Mouse (Mus musculus) kidney, postnatal 36 days (tissue): ENCODE data around the gene Scnn1a.

Experiments
- DNase-seq, 2 experiments: peaks; one replicate each; pipeline ENCODE4 v3.0.0; 2021 to 2022; ENCODE audit warnings: mixed read lengths in 2 of 2

The Scnn1a gene

DNA sequence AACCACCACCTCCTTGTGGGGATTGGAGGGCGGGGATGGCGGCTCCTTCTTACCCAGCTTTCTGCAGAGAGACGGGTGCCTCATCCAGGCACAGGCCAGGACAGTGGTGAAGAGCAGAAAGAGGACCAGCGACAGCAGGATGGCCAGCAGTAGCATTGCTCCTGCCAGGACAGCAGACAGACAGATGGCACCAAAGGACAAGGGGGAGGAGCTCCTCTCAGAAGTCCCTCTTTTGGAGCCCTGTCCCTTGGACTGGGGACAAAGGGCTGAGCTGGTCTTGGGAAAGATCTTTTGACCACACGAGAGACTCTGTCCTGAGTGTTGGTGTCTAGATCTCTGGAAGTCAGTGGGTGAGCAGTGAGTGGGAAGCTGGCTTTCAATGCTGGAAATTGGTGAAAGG, 11.1 kb upstream of the Scnn1a start:
- DNase-seq: peak in 1 of 2 experiments; percentile 40

DNA sequence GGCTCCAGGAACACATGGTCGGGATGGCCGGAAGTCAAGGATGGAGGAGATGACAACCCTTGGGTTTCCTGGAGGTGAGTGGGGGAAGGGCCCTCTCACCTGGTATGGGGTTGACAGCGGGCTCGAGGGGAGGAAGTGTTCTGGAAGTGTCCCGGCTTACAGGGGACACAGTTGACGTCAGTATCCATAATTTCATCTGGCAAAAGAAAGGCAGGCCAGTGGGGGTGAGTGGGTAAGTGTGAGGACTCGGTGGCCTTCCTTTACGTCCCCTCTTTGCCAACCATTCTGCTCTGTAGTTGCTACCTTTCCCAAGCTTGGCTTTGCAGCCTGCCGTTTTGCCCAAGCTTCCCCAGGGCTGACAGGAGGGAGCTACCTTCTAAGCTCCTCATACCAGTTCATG, 8.3 kb upstream of the Scnn1a start:
- DNase-seq: no peak

DNA sequence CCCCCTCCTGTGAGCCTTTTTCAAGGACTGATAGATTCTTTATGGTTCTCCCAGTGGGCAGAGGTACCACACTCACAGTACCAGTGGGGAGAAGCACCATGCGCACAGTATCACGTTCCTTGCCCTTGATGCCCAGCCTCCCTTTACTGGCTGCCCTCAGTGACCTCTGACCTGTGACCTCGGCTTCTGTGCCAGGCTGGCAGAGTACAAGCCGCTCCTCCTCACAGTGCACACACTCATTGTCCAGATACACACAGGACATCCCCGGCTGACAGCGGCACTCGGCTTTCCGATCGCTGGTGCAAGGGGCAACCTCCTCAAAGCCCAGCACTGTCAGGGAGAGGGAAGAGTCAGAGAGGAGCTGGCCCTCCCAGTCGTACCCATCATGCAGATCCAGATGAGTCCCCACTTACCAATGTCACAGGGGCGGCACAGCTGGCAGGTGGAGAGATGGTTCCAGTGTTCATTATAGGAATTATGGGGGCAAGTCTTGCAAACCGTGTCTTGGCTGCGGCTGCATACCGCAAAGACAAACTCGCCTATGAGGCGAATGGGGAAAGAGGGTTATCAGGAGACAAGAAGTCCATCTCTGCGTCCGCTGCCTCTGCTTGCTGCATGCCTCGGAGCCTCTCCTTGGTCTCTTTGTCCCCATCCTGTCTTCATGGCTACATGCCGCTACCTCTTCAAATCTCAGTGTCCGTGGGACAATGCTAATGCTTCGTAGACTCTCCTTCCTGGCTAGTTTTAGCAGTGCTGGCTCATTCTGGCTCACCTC, 7.7 kb upstream of the Scnn1a start:
- peak; percentile 57 to 72 for DNase-seq

DNA sequence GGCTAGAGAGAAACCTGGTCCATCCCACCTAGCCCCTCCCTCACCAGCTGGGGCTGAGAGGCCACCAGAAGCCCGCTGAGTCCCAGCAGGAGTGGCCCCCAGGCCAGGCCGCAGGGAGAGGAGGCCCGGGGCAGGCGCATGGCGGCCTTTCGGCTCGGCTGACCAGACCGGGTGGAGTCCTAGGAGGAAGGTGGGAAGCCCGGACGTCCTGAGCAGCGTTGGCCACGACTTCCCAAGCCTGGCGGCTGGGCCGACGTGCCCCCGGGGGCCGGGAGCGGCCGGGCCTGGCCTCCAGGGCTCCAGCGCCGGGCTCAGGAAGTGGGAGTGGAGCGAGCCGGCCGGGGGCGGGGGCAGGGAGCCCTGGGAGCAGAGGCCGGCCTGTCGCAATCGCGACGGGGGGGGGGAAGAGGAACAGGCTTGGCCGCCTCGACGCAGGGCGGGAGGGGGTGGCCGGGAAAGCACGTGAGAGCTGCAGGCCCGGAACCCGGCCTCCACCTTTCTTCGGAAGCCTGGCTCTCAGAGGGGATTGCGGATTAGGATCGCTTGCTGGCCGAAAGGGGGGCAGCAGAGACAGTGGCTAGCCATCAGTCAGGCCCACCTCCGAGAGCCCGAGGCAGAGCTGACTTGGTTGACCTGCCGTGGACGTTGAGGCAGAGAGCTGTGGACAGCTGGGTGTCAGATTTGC, 6.8 kb upstream of the Scnn1a start, which contains the start of gene Ltbr:
TSS of gene Ltbr (minus strand) at position 340 of the 685 bp plus-strand sequence.
- DNase-seq: peak; percentile 95 to 97

DNA sequence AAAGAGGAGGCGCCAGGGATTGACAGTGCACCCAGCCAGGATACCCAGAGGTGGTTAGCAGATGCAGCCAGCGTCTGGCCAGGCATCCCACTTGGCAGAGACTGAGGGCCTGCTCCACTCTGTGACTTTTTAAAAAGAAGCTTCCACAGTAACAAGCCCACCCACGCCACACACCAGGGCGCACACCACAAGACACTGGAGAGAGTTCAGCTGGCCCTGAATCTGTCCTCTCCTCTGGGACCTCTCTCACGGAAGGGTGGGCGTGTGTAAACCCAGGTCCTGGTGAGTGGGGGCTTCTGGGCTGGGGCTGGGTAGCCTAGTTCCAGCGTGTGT, 6.3 kb upstream of the Scnn1a start:
- no peak for DNase-seq

DNA sequence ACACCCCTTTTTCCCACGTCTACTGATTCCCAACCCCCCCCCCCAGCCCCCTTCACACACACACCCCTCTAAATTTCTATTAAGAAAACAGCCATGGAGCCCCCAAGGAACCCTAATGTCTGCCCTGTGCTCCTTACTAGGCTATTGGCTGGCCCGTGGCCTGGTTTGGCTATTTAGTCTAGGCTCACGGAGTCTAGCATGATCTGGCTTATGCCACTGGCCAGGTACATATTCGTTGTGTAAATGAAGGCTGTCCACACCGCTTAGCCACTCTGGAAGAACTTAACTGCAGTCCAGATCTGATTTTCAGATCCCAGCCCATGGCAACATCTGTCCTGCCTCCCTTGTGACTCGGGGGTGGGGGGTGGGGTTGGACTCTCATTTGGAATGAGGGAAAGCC, 5.7 kb upstream of the Scnn1a start:
- peak; percentile 42 to 49 for DNase-seq

DNA sequence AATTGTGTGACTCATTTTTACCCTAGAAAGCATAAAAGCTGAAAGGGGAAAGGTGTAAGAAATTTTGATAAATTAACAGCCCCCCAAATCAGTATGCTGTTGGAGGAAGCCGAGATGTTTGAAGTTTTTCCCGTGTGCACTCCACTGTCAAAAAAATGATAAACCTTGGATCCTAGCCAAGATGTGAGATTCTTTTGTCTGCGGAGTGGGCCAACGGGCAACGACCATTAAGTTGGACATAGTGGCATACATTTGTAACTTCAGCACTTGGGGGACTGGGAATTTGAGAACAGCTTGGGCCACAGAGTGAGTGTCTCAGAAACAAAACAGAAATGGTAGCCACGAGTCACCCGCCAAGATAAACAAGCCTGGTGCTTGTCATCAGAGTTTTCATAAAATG, 3.4 kb upstream of the Scnn1a start:
- no peak for DNase-seq

DNA sequence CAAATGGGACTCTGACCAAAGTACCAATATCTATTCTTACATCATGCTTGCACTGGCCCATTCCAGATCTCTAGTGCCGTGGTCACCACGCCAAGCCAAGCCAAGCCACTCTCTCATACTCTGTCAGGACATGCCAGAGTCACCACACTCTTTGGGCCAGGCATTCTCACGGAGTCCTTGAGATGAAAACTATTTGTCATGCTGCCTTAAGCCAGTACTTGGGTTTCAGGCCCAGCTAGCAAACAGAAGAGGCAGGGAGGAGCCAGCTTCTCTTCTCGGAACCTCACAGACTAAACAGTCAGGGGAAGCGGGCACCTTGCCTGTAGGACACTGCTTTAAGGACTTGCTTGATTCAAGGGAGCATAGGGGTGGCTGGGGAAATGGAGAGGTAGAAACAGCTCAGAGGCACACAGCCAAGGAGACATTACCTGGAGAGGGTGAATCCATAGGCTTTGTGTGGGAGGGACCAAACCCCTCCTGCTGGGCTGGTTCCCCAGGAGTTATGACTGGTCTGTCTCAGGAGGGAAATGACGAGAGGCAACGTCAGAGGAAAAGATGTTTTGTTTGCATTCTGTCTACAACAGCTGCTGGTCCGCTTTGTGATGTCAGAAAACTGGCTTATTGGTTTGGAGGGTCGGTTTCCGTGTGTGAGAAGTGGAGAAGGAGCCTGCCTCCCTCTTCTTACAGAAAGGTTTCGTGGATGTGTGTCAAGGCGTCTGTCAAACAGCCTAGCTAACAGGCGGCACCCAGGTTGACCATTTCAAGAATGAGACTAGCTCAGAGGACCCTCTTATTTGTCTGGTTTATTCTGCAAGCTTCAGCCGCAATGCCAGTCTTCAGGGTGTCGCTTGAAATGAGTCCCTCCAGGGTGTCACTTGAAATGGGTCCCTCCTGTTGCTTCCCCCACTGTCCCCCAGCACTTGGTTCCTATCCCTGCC, 1.2 kb upstream of the Scnn1a start:
- DNase-seq: peak in 1 of 2 experiments; percentile 30

DNA sequence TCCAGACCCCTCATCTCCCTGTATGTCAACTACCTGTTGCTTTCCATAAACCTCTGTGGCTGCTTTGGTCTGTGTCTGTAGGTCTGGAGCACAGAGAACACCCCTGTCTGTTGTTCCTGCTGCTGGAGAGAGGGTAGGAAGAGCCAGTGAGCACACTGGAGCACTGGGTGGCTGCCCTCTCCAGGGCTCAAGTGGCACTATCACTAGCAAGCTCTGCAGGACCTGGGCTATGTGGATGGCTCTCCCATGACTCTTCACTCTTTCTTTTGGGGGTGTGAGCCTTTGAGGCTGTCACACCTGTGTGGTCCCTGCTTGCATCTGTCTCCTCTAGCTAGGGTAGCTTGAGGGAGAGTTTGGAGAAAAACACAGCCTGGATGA, 551 bp upstream of the Scnn1a start:
- DNase-seq: no peak

DNA sequence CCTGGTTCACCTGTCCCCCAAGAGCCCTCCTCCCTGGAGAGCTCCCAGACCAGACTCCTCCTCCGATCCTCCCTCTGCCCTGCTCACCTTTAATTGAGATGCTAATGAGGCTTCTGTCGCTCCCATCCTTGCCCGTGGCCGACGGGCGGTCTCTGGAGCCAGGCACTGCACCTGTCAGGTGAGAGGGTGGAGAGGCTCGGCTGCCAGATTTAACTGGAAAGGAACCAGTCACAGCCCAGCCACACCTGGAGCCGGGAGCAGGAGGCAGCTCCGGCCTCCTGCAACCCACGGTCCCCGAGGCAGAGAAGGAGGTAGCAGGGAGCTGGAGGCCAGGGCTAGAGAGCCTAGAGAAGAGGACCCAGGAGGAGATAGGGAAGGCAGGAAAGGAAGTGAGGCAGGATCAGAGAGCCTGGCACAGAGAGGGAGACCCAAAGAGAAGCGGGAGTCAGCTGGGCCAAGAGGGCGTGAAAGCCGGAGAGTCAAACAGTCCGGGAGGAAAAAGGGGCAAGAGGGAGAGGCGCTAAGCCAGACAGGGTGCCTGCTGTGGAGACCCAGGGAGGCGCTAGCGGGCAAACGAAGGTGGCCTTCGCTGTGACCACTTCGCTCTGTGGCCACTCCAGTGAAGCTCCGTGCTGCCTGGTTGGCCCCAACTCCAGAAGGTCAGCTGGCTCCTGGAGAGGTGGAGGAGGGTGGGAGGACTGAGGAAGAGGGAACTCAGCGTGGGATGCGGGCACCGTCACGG, 826 bp downstream of the Scnn1a start:
- peak; percentile 71 to 83 for DNase-seq

DNA sequence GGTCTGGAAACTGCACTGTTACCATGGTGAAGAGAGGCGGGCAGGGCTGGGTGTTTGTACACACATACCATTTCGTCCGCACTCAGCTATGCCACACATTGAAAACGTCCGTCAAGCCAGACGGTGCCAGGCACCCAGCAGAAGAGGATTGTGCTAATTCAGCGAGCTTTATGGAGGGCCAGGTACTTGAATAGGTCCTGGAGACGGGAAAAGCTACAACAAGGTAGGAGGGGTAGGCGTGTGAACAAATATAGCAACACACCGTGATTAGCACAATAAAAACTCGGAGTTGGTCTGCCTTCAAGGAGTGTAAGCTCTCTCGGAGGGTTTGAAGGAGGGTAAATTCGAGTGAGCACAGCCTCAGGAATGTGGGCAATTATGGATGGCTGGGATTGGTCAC, 2.3 kb downstream of the Scnn1a start:
- no peak for DNase-seq

DNA sequence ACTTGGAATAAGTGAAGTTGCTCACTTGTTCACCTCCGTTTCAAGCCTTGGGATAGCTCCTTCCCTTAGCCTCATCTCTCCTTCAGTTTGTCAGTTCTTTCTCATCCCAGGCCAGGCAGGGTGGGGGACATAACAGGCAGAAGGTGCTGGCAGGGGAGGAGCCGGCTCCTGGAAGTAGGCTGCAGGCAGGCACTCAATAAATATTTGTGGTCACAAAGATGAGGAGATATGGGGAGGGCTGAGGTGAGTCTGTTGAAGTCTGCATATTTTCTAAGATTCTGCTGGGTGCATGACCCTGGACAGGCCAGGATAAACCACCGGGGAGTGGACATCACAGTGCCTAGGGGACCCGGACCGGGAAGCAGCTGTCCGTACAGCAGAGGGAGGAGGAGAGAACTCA, 3.1 kb downstream of the Scnn1a start:
- no peak for DNase-seq

DNA sequence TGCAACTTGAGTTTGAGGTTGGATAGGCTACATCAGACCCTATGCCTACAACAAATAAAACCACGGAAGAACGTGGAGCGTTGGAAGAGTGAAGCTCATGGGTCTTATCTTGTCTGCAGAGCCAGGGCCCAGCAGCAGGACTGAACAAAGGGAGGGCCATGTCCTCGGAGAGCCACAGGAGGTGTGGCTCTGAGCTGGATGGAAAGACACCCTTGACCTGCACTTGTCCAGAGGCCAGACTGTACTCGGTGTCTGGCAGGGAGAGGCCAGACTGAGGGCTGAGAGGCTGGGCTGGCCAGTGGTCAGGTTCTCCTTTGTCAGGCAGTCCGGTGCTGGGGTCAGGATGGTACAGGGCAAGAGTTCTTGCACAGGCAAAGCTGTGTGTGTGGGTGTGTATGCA, 4.9 kb downstream of the Scnn1a start:
- peak in 1 of 2 experiments; percentile 44 for DNase-seq

DNA sequence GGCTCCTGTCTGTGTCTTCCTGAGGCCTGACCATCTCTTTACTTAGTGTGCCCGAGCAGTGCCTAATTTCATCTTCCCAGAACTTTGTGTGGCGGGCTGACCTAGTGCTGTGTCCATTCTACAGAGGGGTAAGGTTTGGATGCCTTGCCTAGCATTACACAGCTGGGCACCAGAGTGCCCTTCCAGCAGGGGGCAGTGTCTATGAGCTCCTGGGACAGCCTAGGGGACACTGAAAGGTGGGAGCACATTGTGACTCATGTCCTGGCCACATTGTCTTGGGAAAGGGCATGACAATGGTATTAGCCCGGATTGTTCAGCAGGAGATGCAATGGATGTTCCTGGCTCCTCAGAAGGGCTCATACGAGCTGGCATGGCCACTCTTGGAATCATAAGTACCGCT, 7.8 kb downstream of the Scnn1a start:
- peak; percentile 60 to 85 for DNase-seq

DNA sequence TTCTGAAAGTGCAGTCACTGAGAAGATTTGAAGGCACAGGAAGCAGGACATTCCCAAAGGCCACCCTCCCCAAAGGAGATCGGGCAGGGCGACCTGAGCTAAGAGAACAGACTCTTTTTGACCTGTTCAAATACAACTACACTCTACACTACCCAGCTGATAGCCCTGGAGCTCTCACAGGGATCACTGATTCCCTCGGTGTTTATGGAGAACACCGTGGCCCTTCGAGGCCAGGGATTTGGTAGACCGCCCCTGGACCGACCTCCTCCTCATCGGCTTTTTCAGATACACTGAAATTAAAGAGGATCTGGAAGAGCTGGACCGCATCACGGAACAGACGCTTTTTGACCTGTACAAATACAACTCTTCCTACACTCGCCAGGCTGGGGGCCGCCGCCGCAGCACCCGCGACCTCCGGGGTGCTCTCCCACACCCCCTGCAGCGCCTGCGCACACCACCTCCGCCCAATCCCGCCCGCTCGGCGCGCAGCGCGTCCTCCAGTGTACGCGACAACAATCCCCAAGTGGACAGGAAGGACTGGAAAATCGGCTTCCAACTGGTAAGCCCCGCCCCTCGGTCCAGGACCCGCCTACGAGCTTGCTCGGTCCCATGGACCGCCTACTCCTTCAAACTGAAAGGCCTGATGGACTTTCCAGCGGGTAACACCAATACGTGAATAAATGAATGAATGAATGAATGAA, 10.3 kb downstream of the Scnn1a start:
- DNase-seq: peak; percentile 96 to 98

DNA sequence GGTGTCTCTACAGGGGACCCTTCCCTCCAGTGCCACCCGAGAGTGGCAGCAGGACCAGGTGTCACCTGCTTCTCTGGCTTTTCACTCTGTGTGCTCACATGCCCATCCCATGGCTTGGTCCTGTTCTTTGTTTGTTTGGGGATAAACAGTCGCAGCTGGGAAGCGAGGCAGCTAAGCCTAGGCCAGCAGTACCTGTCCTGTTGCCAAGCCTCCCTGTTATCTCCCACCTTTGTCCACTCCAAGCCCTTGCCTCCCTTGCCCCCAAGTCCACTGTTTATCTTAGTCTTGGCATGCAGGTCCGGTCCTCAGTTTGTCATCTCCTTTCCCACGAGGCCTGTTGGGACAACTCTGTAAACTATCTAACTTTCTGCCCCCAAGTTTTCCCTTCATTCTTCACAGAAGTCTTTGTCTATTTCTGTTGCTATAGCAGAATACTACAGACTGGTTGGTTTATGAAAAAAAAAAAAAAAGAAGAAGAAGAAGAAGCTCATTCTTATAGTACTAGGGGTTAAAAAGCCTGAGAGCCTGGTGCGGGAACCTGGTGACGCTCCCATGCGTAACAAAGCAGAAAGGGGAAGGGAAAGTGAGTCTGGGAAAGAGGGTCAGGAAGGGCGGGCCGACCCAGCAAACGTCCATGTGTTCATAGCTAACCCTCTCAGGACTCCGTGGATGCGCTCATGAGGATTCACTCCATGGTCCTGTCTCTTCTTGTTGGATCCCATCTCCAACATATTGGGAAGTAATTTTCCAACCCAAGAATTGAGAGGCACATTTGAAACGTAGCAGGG, 12.8 kb downstream of the Scnn1a start:
- no peak for DNase-seq

DNA sequence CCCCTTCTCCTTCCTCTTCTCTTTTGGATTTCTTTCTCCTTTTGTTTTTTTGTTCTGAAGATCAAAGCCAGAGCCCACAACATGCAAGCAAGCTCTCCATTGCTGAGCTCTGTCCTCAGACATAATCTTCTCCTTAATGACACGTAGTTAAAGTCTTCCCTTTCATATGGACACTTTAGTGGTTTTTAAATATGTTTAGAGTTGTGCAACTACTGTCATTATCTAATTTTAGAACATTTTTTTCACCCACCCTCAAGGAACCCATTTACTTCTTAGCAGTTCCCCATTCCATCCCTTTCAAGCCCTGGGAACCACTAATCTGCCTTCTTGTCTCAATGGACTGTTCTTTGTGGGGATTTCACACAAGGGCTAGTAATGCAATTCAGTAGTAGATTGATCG, 13.9 kb downstream of the Scnn1a start:
- no peak for DNase-seq

DNA sequence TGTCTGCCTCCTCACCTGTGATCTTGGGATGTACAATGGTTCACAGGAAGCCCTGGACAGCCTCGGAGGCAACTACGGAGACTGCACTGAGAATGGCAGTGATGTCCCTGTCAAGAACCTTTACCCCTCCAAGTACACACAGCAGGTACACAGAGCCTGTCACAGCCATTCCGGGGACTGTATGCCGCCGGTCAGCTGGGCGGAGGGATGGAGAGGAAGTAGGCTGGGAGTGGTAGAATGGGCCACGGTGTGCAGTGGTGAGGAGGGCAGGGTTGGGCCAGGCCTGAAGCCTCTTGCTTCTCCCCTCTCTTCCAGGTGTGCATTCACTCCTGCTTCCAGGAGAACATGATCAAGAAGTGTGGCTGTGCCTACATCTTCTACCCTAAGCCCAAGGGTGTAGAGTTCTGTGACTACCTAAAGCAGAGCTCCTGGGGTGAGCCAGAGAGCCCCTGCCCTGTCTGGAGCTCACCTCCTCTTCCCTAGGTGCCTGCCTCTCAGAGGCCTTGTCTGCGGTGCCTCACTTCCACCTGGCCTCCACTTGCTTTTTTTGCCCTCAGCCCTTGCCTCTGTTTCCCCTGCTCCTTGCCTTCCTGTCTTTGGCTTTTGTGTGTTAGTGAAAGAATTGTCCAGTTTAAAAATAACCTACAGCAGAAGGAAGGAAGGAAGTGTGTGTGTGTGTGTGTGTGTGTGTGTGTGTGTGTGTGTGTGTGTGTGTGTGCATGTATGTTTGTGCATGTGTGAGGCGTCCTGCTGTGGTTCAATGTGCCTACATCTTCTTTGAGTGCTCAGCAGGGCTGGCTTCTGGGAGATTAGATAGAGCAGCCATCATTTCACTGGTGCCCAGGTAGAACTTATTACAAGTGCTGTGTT, 18.6 kb downstream of the Scnn1a start:
- DNase-seq: no peak

DNA sequence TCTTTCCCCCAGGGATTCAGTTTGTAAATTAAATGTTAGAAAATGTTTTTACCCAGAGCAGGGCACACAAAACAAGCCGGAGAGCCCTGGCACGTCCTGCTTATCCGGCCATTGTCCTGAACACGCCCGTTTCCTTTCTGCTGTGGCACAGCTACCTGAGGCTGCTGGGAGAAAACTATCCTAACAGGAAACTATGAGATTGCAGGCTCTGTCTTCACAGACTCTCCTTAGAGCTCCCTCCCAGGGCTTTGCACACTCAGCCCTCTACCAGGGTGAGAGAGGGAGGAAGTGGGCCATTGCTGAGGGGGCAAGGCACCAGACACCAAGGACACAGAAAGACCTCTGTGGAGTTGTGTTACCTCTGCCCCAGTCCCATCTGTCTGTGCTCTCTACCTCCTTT, 19.8 kb downstream of the Scnn1a start:
- peak in 1 of 2 experiments; percentile 62 for DNase-seq

DNA sequence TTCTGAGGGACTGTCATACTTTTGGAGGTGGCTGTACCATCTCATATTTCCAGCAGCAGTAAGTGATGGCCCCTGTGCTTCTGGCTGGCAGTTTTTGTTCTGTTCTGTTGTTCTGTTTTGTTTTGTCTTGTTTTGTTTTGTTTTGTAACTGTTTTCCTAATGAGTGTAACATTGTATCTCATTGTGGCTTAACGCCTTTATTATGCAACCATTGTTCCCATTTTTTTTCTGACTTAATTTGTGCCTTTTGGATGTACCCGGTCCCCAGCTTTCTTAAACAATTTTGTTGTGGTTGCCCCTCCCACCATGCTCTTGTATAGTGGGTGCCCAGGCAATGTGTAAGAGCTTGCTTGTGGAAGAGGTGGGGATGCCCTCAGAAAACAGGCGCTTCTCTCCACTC, 21.7 kb downstream of the Scnn1a start:
- no peak for DNase-seq
